In genomic region chr16:92313953-92314741, GRCm38 (mm10) we compare ENCODE assay signal across 9 mouse cellular contexts. TPM values are rescaled to one million over a fixed set of nuclear protein-coding genes. Genes with fewer than 3 reads are reported as not detected.
A peak's percentile ranks its signal among the peaks of the same experiment; 100 is the strongest.
DNase-seq lines count a peak whose midpoint lies in the region; ATAC-seq and TF ChIP-seq lines count a peak whose summit lies in the region.
"Had no signal": no experiment of that assay in that cellular context is flagged by ENCODE, and none has a peak within 500 bp of the region (broad histone marks: within the 10 kb centered on the region; RNA-seq: fewer than 3 reads in every experiment).

No protein-coding gene starts in this region.

- H3K4me3 ChIP-seq in spleen, adult 2 months (ENCODE audit: extremely low read depth, insufficient read depth, insufficient read length): no peak overlapping the region
- no peak overlapping the region for H3K4me3 ChIP-seq in limb, embryonic 10.5 days
- no peak overlapping the region for H3K4me3 ChIP-seq in midbrain, embryonic 12.5 days
- no peak overlapping the region for H3K4me3 ChIP-seq in stomach, embryonic 16.5 days (replicated peaks; ENCODE audit: low read length)
- H3K4me3 ChIP-seq: erythroblast, embryonic 14.5 days had no signal

- H3K27ac ChIP-seq in spleen, adult 2 months (ENCODE audit: insufficient read depth, low read length): no peak overlapping the region
- H3K27ac ChIP-seq in limb, embryonic 10.5 days: no peak overlapping the region
- H3K27ac ChIP-seq in midbrain, embryonic 12.5 days (replicated peaks): no peak overlapping the region
- no peak overlapping the region for H3K27ac ChIP-seq in stomach, embryonic 16.5 days (ENCODE audit: low read length)

- no peaks in the 10 kb centered on the region for H3K27me3 ChIP-seq in spleen, adult 2 months (ENCODE audit: control insufficient read depth, insufficient read depth, low read length)
- H3K27me3 ChIP-seq in limb, embryonic 10.5 days (ENCODE audit: low read depth, poor library complexity, severe bottlenecking): no peaks in the 10 kb centered on the region
- no peaks in the 10 kb centered on the region for H3K27me3 ChIP-seq in midbrain, embryonic 12.5 days
- no peaks in the 10 kb centered on the region for H3K27me3 ChIP-seq in stomach, embryonic 16.5 days (ENCODE audit: control insufficient read depth, insufficient read depth, low read length)

- peaks cover 11% of the 10 kb centered on the region for H3K36me3 ChIP-seq in spleen, adult 2 months (ENCODE audit: control insufficient read depth, insufficient read depth, low read length)
- peaks cover 29% of the 10 kb centered on the region for H3K36me3 ChIP-seq in limb, embryonic 10.5 days
- peaks cover 32% of the 10 kb centered on the region for H3K36me3 ChIP-seq in midbrain, embryonic 12.5 days
- H3K36me3 ChIP-seq in stomach, embryonic 16.5 days (ENCODE audit: control insufficient read depth, insufficient read depth, low read length): peaks cover 12% of the 10 kb centered on the region; the same call in 1 of the 2 replicates

- DNase-seq in spleen, adult 2 months (ENCODE audit: low read depth in 1 of 2, low spot score in 2 of 2): peak in 1 of 2 experiments; percentile 9
- DNase-seq in spleen, adult 12 weeks (ENCODE audit: low spot score): no peak
- DNase-seq in cerebellum, adult 9-10 months: peak; percentile 71
- DNase-seq in forelimb bud, embryonic 11.5 days (ENCODE audit: low read depth, low spot score): peak; percentile 64
- peak; percentile 71 for DNase-seq in induced T-regulatory cell, adult 2 months (ENCODE audit: low read depth)
- DNase-seq in limb, embryonic 10.5 days (ENCODE audit: low spot score): peak; percentile 65

- no peaks in the 10 kb centered on the region for H3K9me3 ChIP-seq in limb, embryonic 10.5 days (replicated peaks)
- no peaks in the 10 kb centered on the region for H3K9me3 ChIP-seq in midbrain, embryonic 12.5 days
- H3K9me3 ChIP-seq in stomach, embryonic 16.5 days (replicated peaks; ENCODE audit: control insufficient read depth, low read length): no peaks in the 10 kb centered on the region

- peak; percentile 79 for ATAC-seq in midbrain, embryonic 12.5 days (ENCODE audit: low FRiP score, low read depth)
- peak; percentile 10; the same call in 1 of the 2 replicates for ATAC-seq in stomach, embryonic 16.5 days (ENCODE audit: insufficient read depth, low FRiP score)

- H3K9ac ChIP-seq in midbrain, embryonic 12.5 days (replicated peaks): no peak overlapping the region
- H3K9ac ChIP-seq in stomach, embryonic 16.5 days (ENCODE audit: low read length): no peak overlapping the region

- no peak overlapping the region for H3K4me2 ChIP-seq in midbrain, embryonic 12.5 days (replicated peaks)
- H3K4me2 ChIP-seq in stomach, embryonic 16.5 days (ENCODE audit: low read depth, low read length): no peak overlapping the region

- TF ChIP-seq CTCF in spleen, adult 2 months (IDR thresholded peaks at IDR 0.05; ENCODE audit: extremely low read depth, insufficient read depth, insufficient read length, insufficient replicate concordance): peak; percentile 75; the same call in 1 of the 2 replicates

- TF ChIP-seq POLR2A in spleen, adult 2 months (IDR thresholded peaks at IDR 0.05; ENCODE audit: low read depth, low read length): no peak

- WGBS in spleen, adult 2 months: 52% methylated on average over 13 of the region's 13 CpGs
- 53% methylated on average over 13 of the region's 13 CpGs for WGBS in limb, embryonic 10.5 days
- WGBS in midbrain, embryonic 12.5 days: 49% methylated on average over 13 of the region's 13 CpGs
- 48% methylated on average over 13 of the region's 13 CpGs for WGBS in stomach, embryonic 16.5 days

- H3K4me1 ChIP-seq in spleen, adult 2 months (ENCODE audit: control insufficient read depth, insufficient read depth, insufficient read length): no peaks in the 10 kb centered on the region
- peaks cover 14% of the 10 kb centered on the region for H3K4me1 ChIP-seq in limb, embryonic 10.5 days
- 0 out of 2 replicates have a peak, but pooled peaks cover under 1% of the 10 kb centered on the region for H3K4me1 ChIP-seq in midbrain, embryonic 12.5 days
- no peaks in the 10 kb centered on the region for H3K4me1 ChIP-seq in stomach, embryonic 16.5 days (ENCODE audit: control insufficient read depth, insufficient read depth, low read length)

RNA-seq across cellular contexts. Expression of gene Fam243, which starts 7.1 kb away (rescaled TPM):
- not detected in 2 replicates for polyA plus RNA-seq in spleen, adult 2 months (2012; rRNA removed)
- 0.13 TPM in 1 of 2 replicates, not detected in the other for polyA plus RNA-seq in limb, embryonic 10.5 days (2016; fragmentation: Nextera tagmentation; extraction: Ambion mirVana)
- polyA plus RNA-seq in midbrain, embryonic 12.5 days (2016; fragmentation: Nextera tagmentation; extraction: Ambion mirVana): not detected in 2 replicates
- not detected in 2 replicates for polyA plus RNA-seq in stomach, embryonic 16.5 days (2015; fragmentation: Nextera tagmentation; extraction: Ambion mirVana)
- polyA plus RNA-seq: erythroblast, embryonic 14.5 days had no signal

RNA-seq across cellular contexts. Expression of gene Smim11, which starts 13.1 kb away (rescaled TPM):
- polyA plus RNA-seq in spleen, adult 2 months (2012; rRNA removed): 10.8 and 12.0 TPM in 2 replicates
- 112 and 114 TPM in 2 replicates for polyA plus RNA-seq in limb, embryonic 10.5 days (2016; fragmentation: Nextera tagmentation; extraction: Ambion mirVana)
- 126 and 127 TPM in 2 replicates for polyA plus RNA-seq in midbrain, embryonic 12.5 days (2016; fragmentation: Nextera tagmentation; extraction: Ambion mirVana)
- 120 and 153 TPM in 2 replicates for polyA plus RNA-seq in stomach, embryonic 16.5 days (2015; fragmentation: Nextera tagmentation; extraction: Ambion mirVana)

RNA-seq across cellular contexts. Expression of gene Kcne2, which starts 22.0 kb away (rescaled TPM):
- polyA plus RNA-seq in spleen, adult 2 months (2012; rRNA removed): not detected in 2 replicates
- 0.18 TPM in 1 of 2 replicates, not detected in the other for polyA plus RNA-seq in limb, embryonic 10.5 days (2016; fragmentation: Nextera tagmentation; extraction: Ambion mirVana)
- 0.38 and 2.7 TPM in 2 replicates for polyA plus RNA-seq in midbrain, embryonic 12.5 days (2016; fragmentation: Nextera tagmentation; extraction: Ambion mirVana)
- polyA plus RNA-seq in stomach, embryonic 16.5 days (2015; fragmentation: Nextera tagmentation; extraction: Ambion mirVana): 5.1 and 6.0 TPM in 2 replicates
- polyA plus RNA-seq: erythroblast, embryonic 14.5 days had no signal

RNA-seq across cellular contexts. Expression of gene Kcne1, which starts 45.1 kb away (rescaled TPM):
- polyA plus RNA-seq in spleen, adult 2 months (2012; rRNA removed): not detected in 2 replicates
- polyA plus RNA-seq in limb, embryonic 10.5 days (2016; fragmentation: Nextera tagmentation; extraction: Ambion mirVana): 0.05 and 0.40 TPM in 2 replicates
- not detected in 2 replicates for polyA plus RNA-seq in midbrain, embryonic 12.5 days (2016; fragmentation: Nextera tagmentation; extraction: Ambion mirVana)
- 0.92 and 1.6 TPM in 2 replicates for polyA plus RNA-seq in stomach, embryonic 16.5 days (2015; fragmentation: Nextera tagmentation; extraction: Ambion mirVana)
- polyA plus RNA-seq: erythroblast, embryonic 14.5 days had no signal
